Mouse (Mus musculus): ENCODE measurements around the gene Kctd10. TPM values are rescaled to one million over a fixed set of nuclear protein-coding genes. Genes with fewer than 3 reads are reported as not detected.

Kctd10 gene
- total RNA-seq, 1 experiment, result 94.6 TPM

GRCm38 (mm10) chr5:114416855-114417254 lies 36.5 kb upstream of the Kctd10 start:
- H3K9ac ChIP-seq (ENCODE audit: insufficient read depth, low read depth, low read length, poor library complexity, severe bottlenecking), result no peak overlapping the region
- H3K4me3 ChIP-seq (ENCODE audit: insufficient read depth in 1 of 2, low read depth in 1 of 2, low read length in 2 of 2, poor library complexity in 1 of 2, severe bottlenecking in 1 of 2), result no peak overlapping the region
- no peaks in the 10 kb centered on the region for H3K4me1 ChIP-seq (ENCODE audit: control insufficient read depth in 2 of 2, insufficient read depth in 2 of 2, low read length in 2 of 2, poor library complexity in 1 of 2)
- in situ Hi-C loops (cut with MboI; ENCODE audit: low sequenced_read_pairs in 2 of 2, unreplicated experiment in 2 of 2), result no loop called here
- H3K9me3 ChIP-seq (ENCODE audit: control insufficient read depth, insufficient read depth, low read depth, low read length), result no peaks in the 10 kb centered on the region
- TF ChIP-seq CHD2 (IDR thresholded peaks at IDR 0.05; ENCODE audit: low read depth, low read length) (no peak), ZNF384 (IDR thresholded peaks at IDR 0.05; ENCODE audit: low read depth, low read length) (no peak), ZC3H11A (IDR thresholded peaks at IDR 0.05; ENCODE audit: borderline replicate concordance, low read depth, low read length) (no peak), MAFK (IDR thresholded peaks at IDR 0.05; ENCODE audit: insufficient read depth, low read depth, low read length) (no peak), HCFC1 (IDR thresholded peaks at IDR 0.05; ENCODE audit: borderline replicate concordance, insufficient read depth, low read length) (no peak)
- peaks cover 66% of the 10 kb centered on the region for H3K36me3 ChIP-seq (ENCODE audit: control insufficient read depth, insufficient read depth, low read length, poor library complexity, severe bottlenecking)
- DNase-seq (ENCODE audit: low read depth, low spot score), result no peak
- H3K27ac ChIP-seq (ENCODE audit: insufficient read depth, low read depth, low read length, poor library complexity, severe bottlenecking), result no peak overlapping the region

GRCm38 (mm10) chr5:114415606-114416005 lies 35.3 kb upstream of the Kctd10 start:
- TF ChIP-seq ZNF384 (IDR thresholded peaks at IDR 0.05; ENCODE audit: low read depth, low read length), result no peak
- TF ChIP-seq ZC3H11A (IDR thresholded peaks at IDR 0.05; ENCODE audit: borderline replicate concordance, low read depth, low read length), result no peak
- no peak for TF ChIP-seq HCFC1 (IDR thresholded peaks at IDR 0.05; ENCODE audit: borderline replicate concordance, insufficient read depth, low read length)
- no peak for TF ChIP-seq MAFK (IDR thresholded peaks at IDR 0.05; ENCODE audit: insufficient read depth, low read depth, low read length)
- no peak for TF ChIP-seq CHD2 (IDR thresholded peaks at IDR 0.05; ENCODE audit: low read depth, low read length)
- Histone ChIP-seq H3K4me1 (ENCODE audit: control insufficient read depth in 2 of 2, insufficient read depth in 2 of 2, low read length in 2 of 2, poor library complexity in 1 of 2) (no peaks in the 10 kb centered on the region; a peak in 1 of 4 replicates), H3K9me3 (ENCODE audit: control insufficient read depth, insufficient read depth, low read depth, low read length) (no peaks in the 10 kb centered on the region), H3K4me3 (ENCODE audit: insufficient read depth in 1 of 2, low read depth in 1 of 2, low read length in 2 of 2, poor library complexity in 1 of 2, severe bottlenecking in 1 of 2) (no peak overlapping the region), H3K36me3 (ENCODE audit: control insufficient read depth, insufficient read depth, low read length, poor library complexity, severe bottlenecking) (peaks cover 70% of the 10 kb centered on the region), H3K9ac (ENCODE audit: insufficient read depth, low read depth, low read length, poor library complexity, severe bottlenecking) (no peak overlapping the region), H3K27ac (ENCODE audit: insufficient read depth, low read depth, low read length, poor library complexity, severe bottlenecking) (no peak overlapping the region)
- in situ Hi-C loops (cut with MboI; ENCODE audit: low sequenced_read_pairs in 2 of 2, unreplicated experiment in 2 of 2), result no loop called here
- no peak for DNase-seq (ENCODE audit: low read depth, low spot score)

GRCm38 (mm10) chr5:114413067-114413735 lies 32.9 kb upstream of the Kctd10 start:
- no peak overlapping the region for H3K27ac ChIP-seq (ENCODE audit: insufficient read depth, low read depth, low read length, poor library complexity, severe bottlenecking)
- no peak for TF ChIP-seq CHD2 (IDR thresholded peaks at IDR 0.05; ENCODE audit: low read depth, low read length)
- TF ChIP-seq MAFK (IDR thresholded peaks at IDR 0.05; ENCODE audit: insufficient read depth, low read depth, low read length), result no peak
- DNase-seq (ENCODE audit: low read depth, low spot score), result no peak
- H3K9ac ChIP-seq (ENCODE audit: insufficient read depth, low read depth, low read length, poor library complexity, severe bottlenecking), result no peak overlapping the region
- H3K36me3 ChIP-seq (ENCODE audit: control insufficient read depth, insufficient read depth, low read length, poor library complexity, severe bottlenecking), result peaks cover 69% of the 10 kb centered on the region
- H3K4me1 ChIP-seq (ENCODE audit: control insufficient read depth in 2 of 2, insufficient read depth in 2 of 2, low read length in 2 of 2, poor library complexity in 1 of 2), result no peaks in the 10 kb centered on the region; a peak in 1 of 4 replicates
- no peaks in the 10 kb centered on the region for H3K9me3 ChIP-seq (ENCODE audit: control insufficient read depth, insufficient read depth, low read depth, low read length)
- no peak overlapping the region for H3K4me3 ChIP-seq (ENCODE audit: insufficient read depth in 1 of 2, low read depth in 1 of 2, low read length in 2 of 2, poor library complexity in 1 of 2, severe bottlenecking in 1 of 2)
- in situ Hi-C loops (cut with MboI; ENCODE audit: low sequenced_read_pairs in 2 of 2, unreplicated experiment in 2 of 2), result no loop called here

- no peaks in the 10 kb centered on the region for H3K9me3 ChIP-seq (ENCODE audit: control insufficient read depth, insufficient read depth, low read depth, low read length)
- in situ Hi-C loops (cut with MboI; ENCODE audit: low sequenced_read_pairs in 2 of 2, unreplicated experiment in 2 of 2), result no loop called here
- no peak overlapping the region for H3K4me3 ChIP-seq (ENCODE audit: insufficient read depth in 1 of 2, low read depth in 1 of 2, low read length in 2 of 2, poor library complexity in 1 of 2, severe bottlenecking in 1 of 2)
- H3K9ac ChIP-seq (ENCODE audit: insufficient read depth, low read depth, low read length, poor library complexity, severe bottlenecking), result no peak overlapping the region
- H3K27ac ChIP-seq (ENCODE audit: insufficient read depth, low read depth, low read length, poor library complexity, severe bottlenecking), result no peak overlapping the region
- H3K4me1 ChIP-seq (ENCODE audit: control insufficient read depth in 2 of 2, insufficient read depth in 2 of 2, low read length in 2 of 2, poor library complexity in 1 of 2), result peaks cover 0 to under 1% of the 10 kb centered on the region in 2 experiments; a peak in 1 of 4 replicates
- TF ChIP-seq HCFC1 (IDR thresholded peaks at IDR 0.05; ENCODE audit: borderline replicate concordance, insufficient read depth, low read length), result no peak
- no peak for TF ChIP-seq ZNF384 (IDR thresholded peaks at IDR 0.05; ENCODE audit: low read depth, low read length)
- TF ChIP-seq ZC3H11A (IDR thresholded peaks at IDR 0.05; ENCODE audit: borderline replicate concordance, low read depth, low read length), result no peak
- TF ChIP-seq CHD2 (IDR thresholded peaks at IDR 0.05; ENCODE audit: low read depth, low read length), result no peak
- TF ChIP-seq MAFK (IDR thresholded peaks at IDR 0.05; ENCODE audit: insufficient read depth, low read depth, low read length), result no peak
- H3K36me3 ChIP-seq (ENCODE audit: control insufficient read depth, insufficient read depth, low read length, poor library complexity, severe bottlenecking), result peaks cover 74% of the 10 kb centered on the region
- DNase-seq (ENCODE audit: low read depth, low spot score), result no peak
Observed at GRCm38 (mm10) chr5:114412361-114412998, 32.2 kb upstream of the Kctd10 start.

All from ES-E14 (cell line).